Comparison of ENCODE assay signal across 8 mouse cellular contexts in the genomic region with DNA sequence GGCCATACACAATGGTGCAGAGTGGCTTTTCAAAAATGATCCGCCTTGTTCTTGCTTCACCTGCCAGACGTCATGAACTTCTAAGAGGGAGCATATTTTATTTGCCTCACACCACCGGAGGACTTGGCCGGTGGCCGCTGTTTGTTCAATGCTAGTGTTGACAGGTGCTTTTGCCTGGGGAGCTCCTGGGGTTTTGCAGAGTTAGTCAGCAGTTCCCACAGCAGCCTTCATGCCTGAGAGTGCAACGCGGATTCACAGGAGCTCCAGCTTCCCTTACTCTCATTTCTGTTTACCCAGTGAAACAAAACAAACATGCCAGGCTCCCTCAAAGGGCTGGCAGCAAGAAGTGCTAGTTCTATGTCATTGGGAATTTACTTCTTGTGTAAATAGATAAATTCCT.
DNase-seq lines count a peak whose midpoint lies in the region; ATAC-seq lines count a peak whose summit lies in the region.

No protein-coding gene starts in this region.

- peak; percentile 29 for DNase-seq in forebrain, embryonic 14.5 days (ENCODE audit: low spot score)
- DNase-seq in cerebellum, adult 8-10 months = peak; percentile 32
- DNase-seq in heart, postnatal 36 days = peak; percentile 6 to 27
- peak; percentile 92 for DNase-seq in lung, postnatal 25 days (ENCODE audit: low spot score)
- DNase-seq in left cerebral cortex, adult 18-20 months (ENCODE audit: low spot score in 2 of 2) = no peak
- no peak for DNase-seq in gastrocnemius, postnatal 4 days (ENCODE audit: low spot score in 2 of 2)
- DNase-seq in spleen, adult 12 weeks (ENCODE audit: low spot score) = no peak

- H3K27ac ChIP-seq in forebrain, embryonic 14.5 days (ENCODE audit: low read depth, low read length) = no peak overlapping the region
- H3K27ac ChIP-seq in forebrain, embryonic 12.5 days = no peak overlapping the region

- WGBS in forebrain, embryonic 14.5 days = 52% methylated on average over 7 of the region's 7 CpGs
- WGBS in forebrain, embryonic 12.5 days = 74% methylated on average over 7 of the region's 7 CpGs

- H3K36me3 ChIP-seq in forebrain, embryonic 14.5 days (ENCODE audit: control insufficient read depth, insufficient read depth, low read length) = no peaks in the 10 kb centered on the region
- H3K36me3 ChIP-seq in forebrain, embryonic 12.5 days (replicated peaks) = no peaks in the 10 kb centered on the region

- H3K4me1 ChIP-seq in forebrain, embryonic 14.5 days (ENCODE audit: control insufficient read depth, insufficient read depth, low read length) = no peaks in the 10 kb centered on the region
- no peaks in the 10 kb centered on the region for H3K4me1 ChIP-seq in forebrain, embryonic 12.5 days

- intact Hi-C loops in heart, postnatal 36 days (cut with DNase I) = no loop called here

- H3K9me3 ChIP-seq in forebrain, embryonic 14.5 days (replicated peaks; ENCODE audit: control insufficient read depth, low read length) = no peaks in the 10 kb centered on the region
- H3K9me3 ChIP-seq in forebrain, embryonic 12.5 days = no peaks in the 10 kb centered on the region

- H3K4me2 ChIP-seq in forebrain, embryonic 14.5 days (ENCODE audit: low read length) = no peak overlapping the region
- no peak overlapping the region for H3K4me2 ChIP-seq in forebrain, embryonic 12.5 days

- ATAC-seq in forebrain, embryonic 14.5 days = no peak
- ATAC-seq in forebrain, embryonic 12.5 days (ENCODE audit: low FRiP score) = no peak

- no peak overlapping the region for H3K4me3 ChIP-seq in forebrain, embryonic 14.5 days (ENCODE audit: low read depth, low read length)
- H3K4me3 ChIP-seq in forebrain, embryonic 12.5 days (replicated peaks) = no peak overlapping the region

- no peak overlapping the region for H3K9ac ChIP-seq in forebrain, embryonic 14.5 days (ENCODE audit: low read length)
- no peak overlapping the region for H3K9ac ChIP-seq in forebrain, embryonic 12.5 days

- H3K27me3 ChIP-seq in forebrain, embryonic 14.5 days (replicated peaks; ENCODE audit: control insufficient read depth, insufficient read depth, low read length) = no peaks in the 10 kb centered on the region
- no peaks in the 10 kb centered on the region for H3K27me3 ChIP-seq in forebrain, embryonic 12.5 days

Comparison
In these comparisons a context has a peak if more than half of its experiments do, and no peak if none do; other contexts are left out.
1. DNase-seq: peak in forebrain, embryonic 14.5 days (single experiment), cerebellum, adult 8-10 months (single experiment), heart, postnatal 36 days (2 of 2) and lung, postnatal 25 days (single experiment); none in left cerebral cortex, adult 18-20 months (0 of 2), gastrocnemius, postnatal 4 days (0 of 2) and spleen, adult 12 weeks (single experiment).